Mouse (Mus musculus) kidney, embryonic 15.5 days (tissue): ENCODE data around the gene Wfdc3. TPM values are rescaled to one million over a fixed set of nuclear protein-coding genes. Genes with fewer than 3 reads are reported as not detected.
A peak's percentile ranks its signal among the peaks of the same experiment; 100 is the strongest.

ENCODE experiments used
- ATAC-seq: fragments of 200-750 bp; cut with Nextera tagmentation; replicated peaks from 2 replicates; pipeline ENCODE4 v1.8.0; 2017; ENCODE audit warnings: moderate TSS enrichment; ENCODE audit not compliant: low FRiP score
- H3K27ac ChIP-seq: fragments of 300-500 bp; sonication (generic); 2 replicates; pipeline ENCODE4 v1.5.1; 2015; ENCODE audit warnings: mild to moderate bottlenecking, inconsistent platforms
- H3K27me3 ChIP-seq: fragments of 300-500 bp; sonication (generic); 2 replicates; pipeline ENCODE4 v1.6.1; 2015; ENCODE audit warnings: inconsistent platforms
- H3K36me3 ChIP-seq: fragments of 300-500 bp; sonication (generic); 2 replicates; pipeline ENCODE4 v1.6.1; 2015; ENCODE audit warnings: inconsistent platforms
- H3K4me1 ChIP-seq: fragments of 300-500 bp; sonication (generic); 2 replicates; pipeline ENCODE4 v1.6.1; 2015; ENCODE audit warnings: inconsistent platforms
- H3K4me2 ChIP-seq: fragments of 300-500 bp; sonication (generic); 2 replicates; pipeline ENCODE4 v1.6.1; 2015; ENCODE audit warnings: moderate library complexity, mild to moderate bottlenecking, inconsistent platforms
- H3K4me3 ChIP-seq: fragments of 300-500 bp; sonication (generic); replicated peaks from 2 replicates; pipeline ENCODE4 v1.5.1; 2015; ENCODE audit warnings: mild to moderate bottlenecking, inconsistent platforms
- H3K9ac ChIP-seq: fragments of 300-500 bp; sonication (generic); 2 replicates; pipeline ENCODE4 v1.6.1; 2015; ENCODE audit warnings: mild to moderate bottlenecking, inconsistent platforms
- H3K9me3 ChIP-seq: fragments of 300-500 bp; sonication (generic); replicated peaks from 2 replicates; pipeline ENCODE4 v1.6.1; 2016; ENCODE audit warnings: inconsistent platforms
- WGBS: fragments of 180-500 bp; shearing (Covaris S2); methylation state at CpG from one replicate; pipeline ENCODE4 v1.1.7; 2015; ENCODE audit warnings: mixed read lengths; 5-methylcytosine and 5-hydroxymethylcytosine counted together
- polyA plus RNA-seq: library from polyadenylated mRNA; unstranded; fragments of >200 nt; fragmentation: Nextera tagmentation; extraction: Ambion mirVana; gene quantifications from 2 replicates; pipeline ENCODE4 v1.2.1, GENCODE M21; 2015

The Wfdc3 gene
- polyA plus RNA-seq, 1 experiment from 2014 or later: 1.3 TPM

- ATAC-seq: no peak
These were observed 12.1 kb upstream of the Wfdc3 start for GRCm38 (mm10) chr2:164757841-164758240.

GRCm38 (mm10) chr2:164754800-164755199 lies 9.1 kb upstream of the Wfdc3 start:
- no peaks in the 10 kb centered on the region for H3K9me3 ChIP-seq
- no peak overlapping the region for H3K27ac ChIP-seq
- no peaks in the 10 kb centered on the region for H3K27me3 ChIP-seq
- H3K36me3 ChIP-seq: peaks cover 100% of the 10 kb centered on the region
- H3K9ac ChIP-seq: no peak overlapping the region
- 79% methylated on average over 2 of the region's 2 CpGs for WGBS
- H3K4me3 ChIP-seq: no peak overlapping the region
- H3K4me1 ChIP-seq: no peaks in the 10 kb centered on the region
- no peak for ATAC-seq
- no peak overlapping the region for H3K4me2 ChIP-seq

More at GRCm38 (mm10) chr2:164757841-164758240, 12.1 kb upstream of the Wfdc3 start:
- Histone ChIP-seq H3K27ac (no peak overlapping the region), H3K4me2 (no peak overlapping the region), H3K9ac (no peak overlapping the region), H3K4me3 (no peak overlapping the region), H3K4me1 (no peaks in the 10 kb centered on the region), H3K36me3 (peaks cover 100% of the 10 kb centered on the region), H3K9me3 (no peaks in the 10 kb centered on the region), H3K27me3 (no peaks in the 10 kb centered on the region)
- WGBS: 84% methylated on average over 11 of the region's 11 CpGs

GRCm38 (mm10) chr2:164754105-164754504 lies 8.4 kb upstream of the Wfdc3 start:
- WGBS: 73% methylated on average over 11 of the region's 11 CpGs
- no peak overlapping the region for H3K27ac ChIP-seq

GRCm38 (mm10) chr2:164752454-164752853 lies 6.7 kb upstream of the Wfdc3 start:
- Histone ChIP-seq H3K4me2 (no peak overlapping the region), H3K4me1 (peaks cover 2% of the 10 kb centered on the region; the same call in 1 of the 2 replicates), H3K4me3 (no peak overlapping the region), H3K9me3 (no peaks in the 10 kb centered on the region), H3K27ac (no peak overlapping the region), H3K36me3 (peaks cover 100% of the 10 kb centered on the region), H3K9ac (no peak overlapping the region), H3K27me3 (no peaks in the 10 kb centered on the region)
- ATAC-seq: no peak
- WGBS: 88% methylated on average over 2 of the region's 2 CpGs

More at GRCm38 (mm10) chr2:164754105-164754504, 8.4 kb upstream of the Wfdc3 start:
- Histone ChIP-seq H3K4me3 (no peak overlapping the region), H3K4me1 (no peaks in the 10 kb centered on the region), H3K36me3 (peaks cover 100% of the 10 kb centered on the region), H3K9ac (no peak overlapping the region), H3K9me3 (no peaks in the 10 kb centered on the region), H3K4me2 (no peak overlapping the region), H3K27me3 (no peaks in the 10 kb centered on the region)
- ATAC-seq: no peak

- no peak overlapping the region for H3K4me3 ChIP-seq
- no peaks in the 10 kb centered on the region for H3K9me3 ChIP-seq
- H3K27me3 ChIP-seq: no peaks in the 10 kb centered on the region
- no peak for ATAC-seq
- no peak overlapping the region for H3K9ac ChIP-seq
- peaks cover 20% of the 10 kb centered on the region for H3K4me1 ChIP-seq
- no peak overlapping the region for H3K4me2 ChIP-seq
- H3K27ac ChIP-seq: no peak overlapping the region
- peaks cover 68% of the 10 kb centered on the region for H3K36me3 ChIP-seq
- 85% methylated on average over 6 of the region's 6 CpGs for WGBS
These were observed 3.3 kb upstream of the Wfdc3 start for GRCm38 (mm10) chr2:164748991-164749390.

GRCm38 (mm10) chr2:164748191-164748590 lies 2.5 kb upstream of the Wfdc3 start:
- H3K36me3 ChIP-seq: peaks cover 60% of the 10 kb centered on the region
- H3K9ac ChIP-seq: no peak overlapping the region
- no peak for ATAC-seq

GRCm38 (mm10) chr2:164746693-164747092 lies 962 bp upstream of the Wfdc3 start:
- Histone ChIP-seq H3K36me3 (peaks cover 45% of the 10 kb centered on the region), H3K27me3 (no peaks in the 10 kb centered on the region), H3K4me2 (peak overlapping the region; percentile 66), H3K9me3 (no peaks in the 10 kb centered on the region), H3K4me3 (peak overlapping the region; percentile 85), H3K4me1 (peaks cover 20% of the 10 kb centered on the region), H3K9ac (peak overlapping the region; percentile 89), H3K27ac (no peak overlapping the region)
- ATAC-seq: no peak
- 42% methylated on average over 8 of the region's 8 CpGs for WGBS

More at GRCm38 (mm10) chr2:164748191-164748590, 2.5 kb upstream of the Wfdc3 start:
- Histone ChIP-seq H3K9me3 (no peaks in the 10 kb centered on the region), H3K4me2 (no peak overlapping the region), H3K4me1 (peaks cover 20% of the 10 kb centered on the region), H3K27me3 (no peaks in the 10 kb centered on the region), H3K4me3 (no peak overlapping the region), H3K27ac (no peak overlapping the region)
- 79% methylated on average over 4 of the region's 4 CpGs for WGBS

GRCm38 (mm10) chr2:164744987-164745386 lies 744 bp downstream of the Wfdc3 start:
- Histone ChIP-seq H3K27ac (no peak overlapping the region), H3K36me3 (peaks cover 28% of the 10 kb centered on the region)
- WGBS: 67% methylated on average over 13 of the region's 13 CpGs

GRCm38 (mm10) chr2:164739876-164740275 lies 5.9 kb downstream of the Wfdc3 start:
- Histone ChIP-seq H3K4me2 (no peak overlapping the region), H3K36me3 (no peaks in the 10 kb centered on the region), H3K27ac (no peak overlapping the region), H3K4me1 (peaks cover 1% of the 10 kb centered on the region), H3K4me3 (no peak overlapping the region), H3K9ac (no peak overlapping the region), H3K27me3 (no peaks in the 10 kb centered on the region), H3K9me3 (no peaks in the 10 kb centered on the region)
- ATAC-seq: no peak
- 64% methylated on average over 7 of the region's 7 CpGs for WGBS

More at GRCm38 (mm10) chr2:164744987-164745386, 744 bp downstream of the Wfdc3 start:
- peak overlapping the region; percentile 89 for H3K9ac ChIP-seq
- H3K27me3 ChIP-seq: no peaks in the 10 kb centered on the region
- H3K4me2 ChIP-seq: peak overlapping the region; percentile 66
- peaks cover 20% of the 10 kb centered on the region for H3K4me1 ChIP-seq
- H3K9me3 ChIP-seq: no peaks in the 10 kb centered on the region
- no peak for ATAC-seq
- H3K4me3 ChIP-seq: peak overlapping the region; percentile 85

- 74% methylated on average over 3 of the region's 3 CpGs for WGBS
- H3K27ac ChIP-seq: no peak overlapping the region
- H3K36me3 ChIP-seq: no peaks in the 10 kb centered on the region
- ATAC-seq: no peak
- H3K4me2 ChIP-seq: no peak overlapping the region
- H3K4me3 ChIP-seq: no peak overlapping the region
- no peaks in the 10 kb centered on the region for H3K4me1 ChIP-seq
- H3K9ac ChIP-seq: no peak overlapping the region
- H3K9me3 ChIP-seq: no peaks in the 10 kb centered on the region
- H3K27me3 ChIP-seq: no peaks in the 10 kb centered on the region
These were observed 8.2 kb downstream of the Wfdc3 start for GRCm38 (mm10) chr2:164737377-164738090.

GRCm38 (mm10) chr2:164735446-164735845 lies 10.3 kb downstream of the Wfdc3 start:
- H3K9ac ChIP-seq: no peak overlapping the region
- no peaks in the 10 kb centered on the region for H3K27me3 ChIP-seq
- H3K9me3 ChIP-seq: no peaks in the 10 kb centered on the region
- no peak overlapping the region for H3K4me3 ChIP-seq
- H3K4me1 ChIP-seq: no peaks in the 10 kb centered on the region
- no peak for ATAC-seq
- no peak overlapping the region for H3K27ac ChIP-seq
- H3K36me3 ChIP-seq: no peaks in the 10 kb centered on the region
- no peak overlapping the region for H3K4me2 ChIP-seq
- 88% methylated on average over 5 of the region's 5 CpGs for WGBS

- no peak for ATAC-seq
- WGBS: 79% methylated on average over 5 of the region's 5 CpGs
- H3K27ac ChIP-seq: no peak overlapping the region
These were observed 10.9 kb downstream of the Wfdc3 start for GRCm38 (mm10) chr2:164734839-164735238.

More at GRCm38 (mm10) chr2:164734839-164735238, 10.9 kb downstream of the Wfdc3 start:
- no peak overlapping the region for H3K4me2 ChIP-seq
- no peaks in the 10 kb centered on the region for H3K9me3 ChIP-seq
- no peaks in the 10 kb centered on the region for H3K36me3 ChIP-seq
- no peaks in the 10 kb centered on the region for H3K27me3 ChIP-seq
- H3K9ac ChIP-seq: no peak overlapping the region
- H3K4me3 ChIP-seq: no peak overlapping the region
- H3K4me1 ChIP-seq: no peaks in the 10 kb centered on the region
